Mouse (Mus musculus): ENCODE results near the gene Rdx. TPM values are rescaled to one million over a fixed set of nuclear protein-coding genes. Genes with fewer than 3 reads are reported as not detected.

The Rdx gene
- polyA plus RNA-seq (2017; shearing (Covaris generic)) = 10 to 100 TPM; 48.1 to 59.2 TPM

GRCm38 (mm10) chr9:52047129-52047820 lies at the start of gene Rdx:
Gene Rdx (plus strand): TSS chr9:52047173.
- ATAC-seq = no peak

DNA sequence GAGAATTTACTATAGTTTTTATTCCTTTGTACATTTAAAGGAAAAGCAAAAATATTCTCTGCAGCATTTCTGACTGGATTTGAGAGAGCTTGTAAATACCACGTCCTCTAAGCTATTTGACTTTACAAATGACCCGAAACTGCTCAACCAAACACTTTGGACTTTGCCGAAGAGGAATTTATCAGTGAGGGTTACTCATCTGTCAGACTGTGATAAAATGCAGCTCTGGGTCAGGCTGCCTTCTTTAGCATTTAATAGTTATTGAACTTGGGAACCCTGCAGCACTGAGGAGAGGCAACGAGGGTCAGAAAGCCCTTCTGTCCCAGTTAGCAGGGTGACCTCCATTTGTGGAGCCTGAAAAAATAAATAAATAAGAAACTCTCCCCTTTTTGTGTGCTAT lies 43.5 kb upstream of the Rdx start:
- no peak for ATAC-seq

GRCm38 (mm10) chr9:52007341-52007740 lies 39.6 kb upstream of the Rdx start:
- no peak for ATAC-seq

DNA sequence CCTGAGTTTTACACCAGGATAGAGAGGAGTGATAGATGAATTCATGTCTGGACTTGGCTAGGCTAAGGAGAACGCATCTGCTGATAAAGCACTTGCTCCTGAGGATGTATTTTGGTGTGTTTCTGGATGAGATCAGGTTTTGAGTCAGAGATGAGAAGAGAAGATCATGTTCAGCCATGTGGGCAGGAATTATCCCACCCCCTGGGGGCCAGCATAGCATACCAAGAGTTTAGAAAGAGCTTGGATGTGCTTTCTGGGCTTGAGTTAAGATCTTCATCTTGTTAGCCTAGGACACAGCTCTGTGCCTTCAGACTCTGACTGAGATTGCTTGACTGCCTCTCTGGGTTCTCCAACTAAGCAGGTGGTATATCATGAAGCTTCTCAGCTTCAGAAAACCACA lies 38.5 kb upstream of the Rdx start:
- ATAC-seq = no peak

DNA sequence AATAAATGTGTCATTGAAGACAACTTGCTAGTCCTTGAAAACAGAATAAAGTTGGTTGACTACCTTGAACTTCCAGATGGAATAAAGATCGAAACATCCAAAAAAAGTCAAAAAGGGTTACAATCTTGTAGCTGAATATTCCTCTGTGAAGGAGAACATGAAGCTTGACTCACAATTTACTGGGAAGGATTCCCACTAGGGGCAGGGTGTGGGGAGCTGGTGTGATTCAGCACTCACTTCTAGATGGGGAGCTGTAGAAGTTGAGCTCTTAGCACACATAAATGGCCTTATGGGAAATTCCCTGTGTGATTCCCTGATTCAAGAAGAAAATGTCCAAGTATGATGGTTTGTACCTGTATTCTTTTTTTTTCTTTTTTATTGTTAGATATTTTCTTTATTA lies 34.7 kb upstream of the Rdx start:
- no peak for ATAC-seq

DNA sequence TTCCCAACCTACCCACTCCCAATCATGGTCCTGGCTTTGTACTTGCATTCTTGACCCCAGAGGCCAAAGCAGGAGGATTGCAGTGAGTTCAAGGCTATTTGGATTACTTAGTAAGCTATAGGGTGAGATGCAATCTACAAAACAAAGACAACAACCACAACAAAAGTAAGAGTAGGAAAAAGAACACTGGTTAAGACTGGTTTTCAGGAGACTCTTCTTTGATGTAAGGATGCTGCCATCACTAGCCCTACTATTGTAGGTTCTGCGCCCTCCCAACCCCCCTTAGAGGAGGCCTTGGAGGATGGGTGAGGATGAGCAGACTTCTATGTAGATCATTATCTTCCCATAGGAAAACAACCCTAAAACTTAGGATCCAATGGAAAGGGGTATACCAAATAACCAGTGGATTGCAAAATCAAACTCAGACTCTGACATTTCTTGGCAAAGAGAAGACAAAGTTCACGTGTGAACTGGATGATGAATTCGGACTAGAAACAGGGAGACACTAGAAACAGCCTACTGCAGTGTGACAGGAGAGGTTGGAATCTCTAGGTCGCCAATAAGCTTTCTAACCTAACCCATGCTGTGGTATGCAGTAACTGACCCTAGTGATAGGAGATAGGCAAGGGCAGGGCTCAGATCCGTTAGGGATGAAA lies 34.1 kb upstream of the Rdx start:
- no peak for ATAC-seq

- ATAC-seq = no peak
Measured at GRCm38 (mm10) chr9:52013900-52014455, 33.0 kb upstream of the Rdx start.

GRCm38 (mm10) chr9:52017091-52017490 lies 29.9 kb upstream of the Rdx start:
- ATAC-seq = no peak

DNA sequence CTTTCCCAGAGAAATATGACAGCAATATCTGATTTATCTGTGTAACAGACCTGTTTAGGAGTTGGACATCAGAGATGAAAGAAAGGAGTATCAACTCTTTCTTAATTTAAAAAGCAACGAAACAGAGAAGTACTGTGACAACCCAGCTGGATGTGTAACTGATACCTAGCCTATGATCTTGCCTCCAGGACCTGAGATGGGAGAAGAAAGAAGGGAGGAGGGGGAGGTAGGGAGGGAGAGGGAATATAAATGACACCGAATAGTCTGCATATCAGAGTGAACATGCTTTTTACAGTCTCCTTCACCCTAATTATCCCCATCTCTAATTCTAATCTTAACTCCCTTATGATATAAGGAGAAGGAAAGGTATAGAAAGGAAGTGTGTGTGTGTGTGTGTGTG lies 29.1 kb upstream of the Rdx start:
- no peak for ATAC-seq

GRCm38 (mm10) chr9:52018505-52018904 lies 28.5 kb upstream of the Rdx start:
- ATAC-seq = no peak

DNA sequence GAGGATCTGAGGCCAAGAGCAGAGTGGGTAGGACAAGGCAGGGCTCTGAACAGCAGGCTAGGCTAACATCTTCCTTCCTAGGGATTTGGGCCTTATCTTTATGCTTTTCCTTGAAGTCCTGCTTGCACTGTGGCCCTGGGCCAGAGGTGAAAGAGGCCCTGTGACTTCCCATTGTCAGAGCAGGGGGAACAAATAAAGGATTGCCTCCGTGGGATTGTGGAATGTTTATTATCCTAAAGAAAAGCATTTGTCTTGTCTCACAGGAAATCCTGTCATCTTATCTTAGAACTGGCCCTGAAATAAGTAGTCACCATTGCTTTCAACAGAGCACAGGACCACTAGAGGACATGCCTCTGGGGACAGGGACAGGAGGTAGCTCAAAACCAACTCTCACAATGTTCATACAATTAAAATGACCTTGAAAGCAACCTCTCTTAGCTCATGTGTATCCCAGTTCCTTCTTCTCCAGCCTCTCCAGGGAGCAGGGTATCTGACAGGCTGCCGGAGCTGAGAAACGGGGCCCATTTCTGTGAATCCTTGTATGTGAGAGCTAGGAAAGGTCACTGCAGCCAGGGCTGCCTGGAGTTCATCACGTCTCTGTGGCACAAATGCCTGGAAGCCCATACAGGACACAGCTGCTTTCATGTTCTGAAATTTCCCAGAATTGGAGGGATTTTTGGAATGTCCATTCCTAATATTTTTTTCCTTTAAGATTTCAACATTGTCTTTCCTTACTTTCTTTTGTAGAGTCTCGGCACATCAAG lies 19.5 kb upstream of the Rdx start:
- no peak for ATAC-seq

DNA sequence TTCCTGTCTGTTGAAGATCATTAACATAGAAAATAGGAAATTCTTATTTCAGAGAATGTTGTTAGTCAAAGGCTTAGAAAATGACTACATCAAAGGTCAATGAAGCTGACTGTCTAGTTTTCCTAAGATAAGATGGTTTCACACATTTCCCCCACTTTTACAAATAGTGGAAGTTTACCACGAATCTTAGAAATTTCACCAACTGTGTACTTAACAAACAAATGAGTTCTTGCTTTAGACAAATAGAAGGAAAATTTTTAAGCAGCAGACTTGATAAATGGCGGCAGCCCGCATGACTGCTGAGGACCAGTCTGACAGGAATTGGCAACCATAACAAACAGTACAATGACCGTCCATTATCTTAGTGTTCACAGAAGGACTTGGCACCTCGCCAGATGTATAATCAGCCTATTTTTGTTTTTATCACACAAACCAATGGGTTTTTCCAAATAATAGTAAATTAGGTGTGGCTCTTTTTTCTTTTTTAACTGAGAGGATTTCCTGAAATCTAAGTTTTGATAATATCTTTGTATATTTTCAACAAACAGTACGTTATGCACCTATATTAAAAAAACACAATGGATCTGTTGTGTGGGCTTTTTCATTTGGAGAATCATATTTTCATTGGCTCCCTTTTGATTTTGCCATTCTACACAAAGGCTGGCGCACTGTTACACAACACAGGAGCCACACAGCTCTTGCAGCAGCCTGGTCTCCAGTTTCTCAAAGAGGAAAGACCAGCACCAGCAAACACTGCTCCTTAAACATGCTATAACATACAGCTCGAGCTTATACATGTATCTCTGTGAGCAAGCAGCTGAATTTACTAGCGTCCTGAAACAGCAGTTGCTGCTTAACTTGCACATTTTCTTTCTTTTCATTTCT lies 18.2 kb upstream of the Rdx start:
- no peak for ATAC-seq

GRCm38 (mm10) chr9:52031501-52031900 lies 15.5 kb upstream of the Rdx start:
- ATAC-seq = no peak

DNA sequence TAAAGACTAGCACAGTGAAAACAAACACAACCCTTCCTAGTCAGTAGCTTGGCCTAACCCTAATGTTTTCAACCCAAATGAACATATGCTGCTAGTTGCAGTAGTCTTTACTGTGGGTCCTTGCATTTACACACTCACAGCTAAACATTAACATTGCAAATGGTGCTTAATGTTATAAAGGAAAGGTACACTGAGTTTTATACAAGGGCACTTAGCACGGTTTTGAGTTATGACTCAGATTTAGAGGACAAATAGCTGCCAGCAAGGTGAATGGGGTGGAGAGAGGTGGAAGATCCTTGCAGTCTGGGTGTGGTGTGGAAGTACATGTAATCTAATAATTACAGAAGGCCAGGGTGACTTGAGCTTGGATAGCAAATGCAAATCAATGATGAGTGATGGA lies 9.5 kb upstream of the Rdx start:
- no peak for ATAC-seq

GRCm38 (mm10) chr9:52041657-52042056 lies 5.3 kb upstream of the Rdx start:
- ATAC-seq = no peak

- ATAC-seq = no peak
Measured at GRCm38 (mm10) chr9:52046686-52047085, 287 bp upstream of the Rdx start.

- peak; percentile 85 for ATAC-seq
Measured at GRCm38 (mm10) chr9:52047821-52048649, 1.1 kb downstream of the Rdx start.

- peak; percentile 37 for ATAC-seq
Measured at GRCm38 (mm10) chr9:52048650-52049081, 1.7 kb downstream of the Rdx start.

GRCm38 (mm10) chr9:52049605-52050004 lies 2.6 kb downstream of the Rdx start:
- ATAC-seq = no peak

GRCm38 (mm10) chr9:52050361-52050760 lies 3.4 kb downstream of the Rdx start:
- no peak for ATAC-seq

GRCm38 (mm10) chr9:52052221-52052620 lies 5.2 kb downstream of the Rdx start:
- no peak for ATAC-seq
